Mouse (Mus musculus) liver, adult (tissue): ENCODE results near the gene Rtn4rl1.
A peak's percentile ranks its signal among the peaks of the same experiment; 100 is the strongest.

Source experiments
- GATA4 ChIP-seq: IDR thresholded peaks from 2 replicates; pipeline ENCODE4 v1.6.1; 2014; ENCODE audit warnings: mild to moderate bottlenecking, low read length; ENCODE audit not compliant: insufficient replicate concordance

Rtn4rl1 gene

GRCm38 (mm10) chr11:75298491-75298890 lies 104.9 kb downstream of the Rtn4rl1 start:
- no peak for TF ChIP-seq GATA4

- TF ChIP-seq GATA4, result no peak
Measured at GRCm38 (mm10) chr11:75299786-75300185, 106.2 kb downstream of the Rtn4rl1 start.

GRCm38 (mm10) chr11:75300954-75301353 lies 107.4 kb downstream of the Rtn4rl1 start:
- peak; percentile 72; the same call in 1 of the 2 replicates for TF ChIP-seq GATA4

GRCm38 (mm10) chr11:75304797-75305196 lies 111.2 kb downstream of the Rtn4rl1 start:
- no peak for TF ChIP-seq GATA4

- TF ChIP-seq GATA4, result no peak
Measured at GRCm38 (mm10) chr11:75308650-75309049, 115.1 kb downstream of the Rtn4rl1 start.

- TF ChIP-seq GATA4, result no peak
Measured at GRCm38 (mm10) chr11:75310813-75311212, 117.2 kb downstream of the Rtn4rl1 start.

GRCm38 (mm10) chr11:75311751-75312150 lies 118.2 kb downstream of the Rtn4rl1 start:
- no peak for TF ChIP-seq GATA4

- TF ChIP-seq GATA4, result no peak
Measured at GRCm38 (mm10) chr11:75313834-75314233, 120.3 kb downstream of the Rtn4rl1 start.
